Mouse (Mus musculus) bone marrow, adult 2 months (tissue): ENCODE results near the gene Mast1.

Source experiments
- CTCF ChIP-seq: fragments of 200-500 bp; IDR thresholded peaks from 2 replicates; pipeline ENCODE4 v1.5.1; 2011; ENCODE audit warnings: low read length, control low read depth; ENCODE audit not compliant: control insufficient read depth, insufficient read depth
- POLR2A ChIP-seq: fragments of 200-500 bp; IDR thresholded peaks from 2 replicates; pipeline ENCODE4 v1.6.1; 2011; ENCODE audit warnings: low read depth, mild to moderate bottlenecking, control low read depth, low read length, borderline replicate concordance; ENCODE audit not compliant: control insufficient read depth

- TF ChIP-seq POLR2A (no peak), CTCF (no peak)
Observed at GRCm38 (mm10) chr8:84985049-84985683, 48.0 kb upstream of the Mast1 start.
